Mouse (Mus musculus) midbrain, postnatal 0 days (tissue): ENCODE measurements around the gene Gm32742. TPM values are rescaled to one million over a fixed set of nuclear protein-coding genes. Genes with fewer than 3 reads are reported as not detected.

Experiments
- ATAC-seq: fragments of 200-750 bp; cut with Nextera tagmentation; 2 replicates; pipeline ENCODE4 v1.8.0; 2017; ENCODE audit warnings: moderate number of reproducible peaks, mild to moderate bottlenecking, moderate TSS enrichment, moderate library complexity; ENCODE audit not compliant: low FRiP score
- DNase-seq: peaks from one replicate; pipeline ENCODE4 v3.0.0-alpha.2; 2015; ENCODE audit warnings: low spot score
- H3K27ac ChIP-seq: fragments of 300-500 bp; sonication (generic); 2 replicates; pipeline ENCODE4 v1.5.1; 2014; ENCODE audit warnings: low read depth, mild to moderate bottlenecking, low read length, mixed read lengths
- H3K27me3 ChIP-seq: fragments of 300-500 bp; sonication (generic); 2 replicates; pipeline ENCODE4 v1.6.1; 2014; ENCODE audit warnings: low read length, control low read depth, mixed read lengths; ENCODE audit not compliant: insufficient read depth
- H3K36me3 ChIP-seq: fragments of 300-500 bp; sonication (generic); 2 replicates; pipeline ENCODE4 v1.6.1; 2014; ENCODE audit warnings: low read length, control low read depth, mixed read lengths; ENCODE audit not compliant: insufficient read depth
- H3K4me1 ChIP-seq: fragments of 300-500 bp; sonication (generic); 2 replicates; pipeline ENCODE4 v1.6.1; 2014; ENCODE audit warnings: mild to moderate bottlenecking, control low read depth, antibody characterized with exemption, low read length, mixed read lengths; ENCODE audit not compliant: insufficient read depth
- H3K4me2 ChIP-seq: fragments of 300-500 bp; sonication (generic); 2 replicates; pipeline ENCODE4 v1.6.1; 2014; ENCODE audit warnings: low read depth, mild to moderate bottlenecking, low read length, mixed read lengths; ENCODE audit not compliant: poor library complexity, severe bottlenecking
- H3K4me3 ChIP-seq: fragments of 300-500 bp; sonication (generic); 2 replicates; pipeline ENCODE4 v1.5.1; 2014; ENCODE audit warnings: low read depth, mild to moderate bottlenecking, low read length, moderate library complexity
- H3K9ac ChIP-seq: fragments of 300-500 bp; sonication (generic); replicated peaks from 2 replicates; pipeline ENCODE4 v1.6.1; 2014; ENCODE audit warnings: mild to moderate bottlenecking, low read length, moderate library complexity, mixed read lengths; ENCODE audit not compliant: poor library complexity, severe bottlenecking
- H3K9me3 ChIP-seq: fragments of 300-500 bp; sonication (generic); 2 replicates; pipeline ENCODE4 v1.6.1; 2016; ENCODE audit warnings: low read length, control low read depth
- CTCF ChIP-seq: IDR thresholded peaks from 2 replicates; pipeline ENCODE4 v1.5.1; 2016; ENCODE audit warnings: antibody characterized with exemption, mild to moderate bottlenecking
- WGBS: fragments of 180-500 bp; shearing (Covaris S2); extraction: QIAGEN DNeasy Blood & Tissue Kit; methylation state at CpG from one replicate; pipeline ENCODE4 v1.1.7; 2014; 5-methylcytosine and 5-hydroxymethylcytosine counted together
- polyA plus RNA-seq: library from polyadenylated mRNA; unstranded; fragments of >200 nt; fragmentation: Nextera tagmentation; extraction: Ambion mirVana; gene quantifications from 2 replicates; pipeline ENCODE4 v1.2.1, GENCODE M21; 2015
- total RNA-seq: library from RNA; depleted of rRNA; stranded (reverse); fragments of >200 nt; gene quantifications from 2 replicates; pipeline ENCODE4 v1.2.3, GENCODE M21; 2014

Gm32742 gene
- total and polyA plus RNA-seq, 2 experiments from 2014 or later, result not detected

DNA sequence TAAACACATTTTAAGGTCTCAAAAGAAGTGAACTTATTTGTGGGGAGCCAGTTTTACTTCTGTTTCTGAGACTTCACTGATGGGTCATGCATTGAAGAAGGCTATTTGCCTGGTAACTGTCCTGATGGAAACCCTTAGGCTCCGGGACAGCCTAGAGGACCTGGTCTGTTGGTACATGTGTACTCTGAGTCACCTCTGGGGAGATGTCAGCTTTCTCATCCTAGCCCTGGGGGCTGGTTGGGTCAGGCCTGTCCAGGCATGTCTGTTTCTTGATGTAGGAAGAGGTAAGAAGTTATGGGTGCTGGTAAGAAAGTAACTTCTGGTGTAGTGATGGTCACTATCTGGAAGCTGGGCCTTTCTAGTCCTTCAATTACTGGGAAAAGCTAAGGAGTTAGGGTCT, 10.4 kb upstream of the Gm32742 start:
- H3K9me3 ChIP-seq, result no peaks in the 10 kb centered on the region
- no peak overlapping the region for H3K9ac ChIP-seq
- no peaks in the 10 kb centered on the region for H3K4me1 ChIP-seq
- no peaks in the 10 kb centered on the region for H3K27me3 ChIP-seq
- DNase-seq (no peak), ATAC-seq (no peak)
- no peak overlapping the region for H3K4me3 ChIP-seq
- no peak overlapping the region for H3K27ac ChIP-seq
- H3K36me3 ChIP-seq, result no peaks in the 10 kb centered on the region
- no peak overlapping the region for H3K4me2 ChIP-seq
- 94% methylated on average over 1 of the region's 1 CpGs for WGBS
- no peak for TF ChIP-seq CTCF

DNA sequence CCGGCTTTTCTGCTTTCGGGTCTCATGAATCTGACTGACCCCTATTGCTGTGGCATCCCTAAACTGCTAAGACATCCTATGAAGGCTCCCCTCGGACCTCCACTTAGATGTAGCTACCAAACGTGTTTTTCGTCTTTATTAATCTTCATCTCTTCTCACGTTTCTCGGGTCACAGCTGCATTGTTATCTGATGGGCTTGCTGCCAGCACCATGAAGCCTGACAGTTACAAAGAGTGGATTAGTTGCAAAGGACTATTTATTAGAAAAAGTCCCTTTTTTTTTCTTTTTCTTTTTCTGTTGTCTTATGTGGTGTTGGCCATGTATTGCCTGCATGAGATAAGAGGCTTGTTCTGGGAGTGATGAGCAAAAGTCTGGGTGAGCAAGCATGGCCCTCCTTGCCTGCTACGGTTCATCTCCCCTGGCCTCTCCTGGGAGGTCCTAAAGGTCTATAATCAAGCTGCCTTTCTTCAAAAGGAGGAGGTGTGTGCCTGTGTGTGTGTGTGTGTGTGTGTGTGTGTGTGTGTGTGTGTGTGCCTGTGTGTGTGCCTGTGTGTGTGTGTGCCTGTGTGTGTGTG, 9.7 kb upstream of the Gm32742 start:
- H3K4me2 ChIP-seq, result no peak overlapping the region
- H3K27ac ChIP-seq, result no peak overlapping the region
- H3K4me1 ChIP-seq, result no peaks in the 10 kb centered on the region
- no peaks in the 10 kb centered on the region for H3K9me3 ChIP-seq
- 34% methylated on average over 8 of the region's 8 CpGs for WGBS
- H3K4me3 ChIP-seq, result no peak overlapping the region
- ATAC-seq (no peak), DNase-seq (no peak)
- no peak overlapping the region for H3K9ac ChIP-seq
- H3K36me3 ChIP-seq, result no peaks in the 10 kb centered on the region
- TF ChIP-seq CTCF, result no peak
- H3K27me3 ChIP-seq, result no peaks in the 10 kb centered on the region

- H3K36me3 ChIP-seq, result no peaks in the 10 kb centered on the region
- ATAC-seq (no peak), DNase-seq (no peak)
- no peak overlapping the region for H3K4me3 ChIP-seq
- no peak overlapping the region for H3K9ac ChIP-seq
- H3K27me3 ChIP-seq, result no peaks in the 10 kb centered on the region
- WGBS, result 83% methylated on average over 6 of the region's 6 CpGs
- H3K9me3 ChIP-seq, result no peaks in the 10 kb centered on the region
- no peak for TF ChIP-seq CTCF
- H3K4me2 ChIP-seq, result no peak overlapping the region
- H3K27ac ChIP-seq, result no peak overlapping the region
- H3K4me1 ChIP-seq, result no peaks in the 10 kb centered on the region
Observed at GRCm38 (mm10) chr9:51170298-51170697, 5.0 kb upstream of the Gm32742 start.

DNA sequence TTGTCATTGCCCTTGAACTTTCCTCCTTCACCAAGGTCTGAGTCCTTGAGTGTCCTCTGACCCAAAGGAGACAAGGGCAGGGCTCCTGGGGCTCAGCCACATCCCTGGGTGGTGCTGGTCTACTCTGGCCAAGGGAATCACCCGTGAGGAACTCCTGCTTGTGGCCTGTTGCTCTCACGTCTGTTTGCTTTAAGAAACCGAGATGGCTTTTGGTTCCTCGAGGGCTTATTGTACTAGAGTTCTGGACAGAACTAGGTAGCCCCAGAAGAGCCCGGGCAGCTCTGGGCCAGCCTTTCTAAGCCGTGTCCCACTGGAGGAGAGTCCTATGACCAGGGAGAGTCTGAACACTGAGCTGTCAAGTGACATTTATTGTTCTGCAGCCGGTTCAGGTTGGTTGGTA, 3.8 kb upstream of the Gm32742 start:
- DNase-seq (no peak), ATAC-seq (no peak)
- Histone ChIP-seq H3K9ac (no peak overlapping the region), H3K36me3 (no peaks in the 10 kb centered on the region), H3K9me3 (no peaks in the 10 kb centered on the region), H3K27ac (no peak overlapping the region), H3K4me3 (no peak overlapping the region), H3K4me2 (no peak overlapping the region), H3K4me1 (no peaks in the 10 kb centered on the region), H3K27me3 (no peaks in the 10 kb centered on the region)
- WGBS, result 94% methylated on average over 7 of the region's 7 CpGs
- no peak for TF ChIP-seq CTCF

GRCm38 (mm10) chr9:51168698-51169097, 3.4 kb upstream of the Gm32742 start:
- no peak for TF ChIP-seq CTCF
- Histone ChIP-seq H3K9ac (no peak overlapping the region), H3K27ac (no peak overlapping the region), H3K4me2 (no peak overlapping the region), H3K36me3 (no peaks in the 10 kb centered on the region), H3K4me3 (no peak overlapping the region), H3K4me1 (no peaks in the 10 kb centered on the region), H3K9me3 (no peaks in the 10 kb centered on the region), H3K27me3 (no peaks in the 10 kb centered on the region)
- ATAC-seq (no peak), DNase-seq (no peak)
- WGBS, result 80% methylated on average over 5 of the region's 5 CpGs

- TF ChIP-seq CTCF, result no peak
- Histone ChIP-seq H3K4me1 (no peaks in the 10 kb centered on the region), H3K4me3 (no peak overlapping the region), H3K4me2 (no peak overlapping the region), H3K9ac (no peak overlapping the region), H3K27ac (no peak overlapping the region), H3K9me3 (no peaks in the 10 kb centered on the region), H3K27me3 (no peaks in the 10 kb centered on the region), H3K36me3 (no peaks in the 10 kb centered on the region)
- no peak for DNase-seq
- WGBS, result 68% methylated on average over 11 of the region's 11 CpGs
- no peak for ATAC-seq
Observed at GRCm38 (mm10) chr9:51167954-51168353, 2.6 kb upstream of the Gm32742 start.
